ENCODE assay signal across 7 mouse cellular contexts in genomic region chr7:73917633-73918311, GRCm38 (mm10).
A peak's percentile ranks its signal among the peaks of the same experiment; 100 is the strongest.
DNase-seq lines count a peak whose midpoint lies in the region; ATAC-seq lines count a peak whose summit lies in the region.

No protein-coding gene starts in this region.

- intact Hi-C loops in gastrocnemius, postnatal 14 days (cut with DNase I; ENCODE audit: low total_unique reads), result no loop called here

- no peak overlapping the region for H3K9ac ChIP-seq in embryonic facial prominence, embryonic 13.5 days
- H3K9ac ChIP-seq in midbrain, embryonic 16.5 days (ENCODE audit: low read depth, low read length), result no peak overlapping the region

- DNase-seq in cerebellum, adult 8-10 months, result peak; percentile 79
- peak; percentile 86 to 95 for DNase-seq in layer of hippocampus, adult 18-20 months (ENCODE audit: low spot score in 2 of 2)
- no peak for DNase-seq in gastrocnemius, postnatal 14 days
- no peak for DNase-seq in gastrocnemius, postnatal 10 days

- ATAC-seq in embryonic facial prominence, embryonic 13.5 days (ENCODE audit: insufficient number of reproducible peaks, insufficient read depth, low FRiP score, low TSS enrichment, low read depth), result no peak
- ATAC-seq in midbrain, embryonic 16.5 days, result peak; percentile 84
- no peak for ATAC-seq in granulocyte monocyte progenitor cell, adult 5-6 weeks (replicated peaks; ENCODE audit: poor library complexity, severe bottlenecking)

- peak overlapping the region; percentile 62 for H3K27ac ChIP-seq in embryonic facial prominence, embryonic 13.5 days
- H3K27ac ChIP-seq in midbrain, embryonic 16.5 days (ENCODE audit: low read length), result no peak overlapping the region

- peaks cover 18% of the 10 kb centered on the region for H3K27me3 ChIP-seq in embryonic facial prominence, embryonic 13.5 days
- no peaks in the 10 kb centered on the region for H3K27me3 ChIP-seq in midbrain, embryonic 16.5 days (ENCODE audit: control insufficient read depth, insufficient read depth, low read depth, low read length)

- H3K9me3 ChIP-seq in embryonic facial prominence, embryonic 13.5 days, result no peaks in the 10 kb centered on the region
- no peaks in the 10 kb centered on the region for H3K9me3 ChIP-seq in midbrain, embryonic 16.5 days (replicated peaks; ENCODE audit: control insufficient read depth, low read length, poor library complexity, severe bottlenecking)

- H3K4me3 ChIP-seq in embryonic facial prominence, embryonic 13.5 days, result no peak overlapping the region
- H3K4me3 ChIP-seq in midbrain, embryonic 16.5 days (ENCODE audit: low read depth, low read length), result no peak overlapping the region

- WGBS in embryonic facial prominence, embryonic 13.5 days, result 38% methylated on average over 9 of the region's 9 CpGs
- 29% methylated on average over 9 of the region's 9 CpGs for WGBS in midbrain, embryonic 16.5 days

- no peak overlapping the region for H3K4me2 ChIP-seq in embryonic facial prominence, embryonic 13.5 days
- no peak overlapping the region for H3K4me2 ChIP-seq in midbrain, embryonic 16.5 days (ENCODE audit: low read length)

- no peaks in the 10 kb centered on the region for H3K36me3 ChIP-seq in embryonic facial prominence, embryonic 13.5 days
- H3K36me3 ChIP-seq in midbrain, embryonic 16.5 days (ENCODE audit: control insufficient read depth, insufficient read depth, low read length), result no peaks in the 10 kb centered on the region

- H3K4me1 ChIP-seq in embryonic facial prominence, embryonic 13.5 days, result peaks cover 44% of the 10 kb centered on the region
- peaks cover 7% of the 10 kb centered on the region for H3K4me1 ChIP-seq in midbrain, embryonic 16.5 days (ENCODE audit: control insufficient read depth, insufficient read depth, low read length)

Comparison
In these comparisons a context has a peak if more than half of its experiments do, and no peak if none do; other contexts are left out.
1. DNase-seq: peak in cerebellum, adult 8-10 months (single experiment) and layer of hippocampus, adult 18-20 months (2 of 2); none in gastrocnemius, postnatal 14 days (single experiment) and gastrocnemius, postnatal 10 days (single experiment).